Mouse (Mus musculus) liver, embryonic 16.5 days (tissue): Measurements from ENCODE around the gene Ythdf1. TPM values are rescaled to one million over a fixed set of nuclear protein-coding genes. Genes with fewer than 3 reads are reported as not detected.

Experiments
- ATAC-seq: fragments of 200-750 bp; cut with Nextera tagmentation; 2 replicates; pipeline ENCODE4 v1.8.0; 2017; ENCODE audit warnings: low read depth, mild to moderate bottlenecking, moderate number of reproducible peaks, moderate library complexity
- H3K27ac ChIP-seq: fragments of 300-500 bp; sonication (generic); 2 replicates; pipeline ENCODE4 v1.5.1; 2014; ENCODE audit warnings: mild to moderate bottlenecking, low read length
- H3K27me3 ChIP-seq: fragments of 300-500 bp; sonication (generic); 2 replicates; pipeline ENCODE4 v1.6.1; 2014; ENCODE audit warnings: low read depth, low read length, mixed read lengths; ENCODE audit not compliant: control insufficient read depth, insufficient read depth
- H3K36me3 ChIP-seq: fragments of 300-500 bp; sonication (generic); 2 replicates; pipeline ENCODE4 v1.6.1; 2014; ENCODE audit warnings: mild to moderate bottlenecking; ENCODE audit not compliant: control insufficient read depth, insufficient read depth
- H3K4me1 ChIP-seq: fragments of 300-500 bp; sonication (generic); 2 replicates; pipeline ENCODE4 v1.6.1; 2014; ENCODE audit warnings: low read depth, low read length, mixed read lengths; ENCODE audit not compliant: control insufficient read depth
- H3K4me2 ChIP-seq: fragments of 300-500 bp; sonication (generic); 2 replicates; pipeline ENCODE4 v1.6.1; 2014; ENCODE audit warnings: low read depth, low read length, mixed read lengths
- H3K4me3 ChIP-seq: fragments of 300-500 bp; sonication (generic); 2 replicates; pipeline ENCODE4 v1.5.1; 2014; ENCODE audit warnings: low read depth, mild to moderate bottlenecking, low read length
- H3K9ac ChIP-seq: fragments of 300-500 bp; sonication (generic); 2 replicates; pipeline ENCODE4 v1.6.1; 2014; ENCODE audit warnings: low read depth, low read length
- H3K9me3 ChIP-seq: fragments of 300-500 bp; sonication (generic); replicated peaks from 2 replicates; pipeline ENCODE4 v1.6.1; 2016; ENCODE audit warnings: low read length; ENCODE audit not compliant: control insufficient read depth
- WGBS: fragments of 180-500 bp; shearing (Covaris S2); extraction: QIAGEN DNeasy Blood & Tissue Kit; methylation state at CpG from one replicate; pipeline ENCODE4 v1.1.7; 2014; ENCODE audit not compliant: insufficient replicate concordance; 5-methylcytosine and 5-hydroxymethylcytosine counted together
- polyA plus RNA-seq: library from polyadenylated mRNA; unstranded; fragments of >200 nt; fragmentation: Nextera tagmentation; extraction: Ambion mirVana; gene quantifications from 2 replicates; pipeline ENCODE4 v1.2.1, GENCODE M21; 2015

Gene Ythdf1
- polyA plus RNA-seq, 1 experiment from 2014 or later = 4.6 TPM

GRCm38 (mm10) chr2:180891075-180891834 is 29.5 kb downstream of the Ythdf1 start:
- no peak for ATAC-seq
- Histone ChIP-seq H3K4me2 (no peak overlapping the region), H3K27me3 (peaks cover 85% of the 10 kb centered on the region), H3K36me3 (no peaks in the 10 kb centered on the region), H3K4me1 (peaks cover 9% of the 10 kb centered on the region), H3K4me3 (no peak overlapping the region), H3K9ac (no peak overlapping the region), H3K27ac (no peak overlapping the region), H3K9me3 (no peaks in the 10 kb centered on the region)
- 2% methylated on average over 37 of the region's 37 CpGs for WGBS

GRCm38 (mm10) chr2:180890422-180891074 is 30.2 kb downstream of the Ythdf1 start:
- peaks cover 77% of the 10 kb centered on the region for H3K27me3 ChIP-seq
- no peak for ATAC-seq
- no peak overlapping the region for H3K27ac ChIP-seq
- H3K4me1 ChIP-seq = peaks cover 9% of the 10 kb centered on the region
- H3K4me3 ChIP-seq = no peak overlapping the region
- H3K9me3 ChIP-seq = no peaks in the 10 kb centered on the region
- H3K36me3 ChIP-seq = no peaks in the 10 kb centered on the region
- H3K4me2 ChIP-seq = no peak overlapping the region
- 5% methylated on average over 29 of the region's 29 CpGs for WGBS
- H3K9ac ChIP-seq = no peak overlapping the region

- 13% methylated on average over 4 of the region's 4 CpGs for WGBS
Observed at GRCm38 (mm10) chr2:180889921-180890280, 30.8 kb downstream of the Ythdf1 start.

GRCm38 (mm10) chr2:180889271-180889920 is 31.4 kb downstream of the Ythdf1 start:
- Histone ChIP-seq H3K4me3 (no peak overlapping the region), H3K27ac (no peak overlapping the region), H3K27me3 (peaks cover 66% of the 10 kb centered on the region), H3K4me2 (no peak overlapping the region), H3K4me1 (peaks cover 9% of the 10 kb centered on the region), H3K9me3 (no peaks in the 10 kb centered on the region), H3K36me3 (no peaks in the 10 kb centered on the region), H3K9ac (no peak overlapping the region)
- 8% methylated on average over 19 of the region's 19 CpGs for WGBS
- no peak for ATAC-seq

More at GRCm38 (mm10) chr2:180889921-180890280, 30.8 kb downstream of the Ythdf1 start:
- no peak overlapping the region for H3K4me3 ChIP-seq
- H3K4me2 ChIP-seq = no peak overlapping the region
- H3K9me3 ChIP-seq = no peaks in the 10 kb centered on the region
- no peak for ATAC-seq
- peaks cover 71% of the 10 kb centered on the region for H3K27me3 ChIP-seq
- no peaks in the 10 kb centered on the region for H3K36me3 ChIP-seq
- H3K27ac ChIP-seq = no peak overlapping the region
- H3K9ac ChIP-seq = no peak overlapping the region
- peaks cover 9% of the 10 kb centered on the region for H3K4me1 ChIP-seq

- no peak overlapping the region for H3K9ac ChIP-seq
- no peak overlapping the region for H3K27ac ChIP-seq
- 42% methylated on average over 5 of the region's 5 CpGs for WGBS
- no peak overlapping the region for H3K4me3 ChIP-seq
- H3K27me3 ChIP-seq = peaks cover 25% of the 10 kb centered on the region
- H3K9me3 ChIP-seq = no peaks in the 10 kb centered on the region
- ATAC-seq = no peak
- H3K36me3 ChIP-seq = no peaks in the 10 kb centered on the region
- no peak overlapping the region for H3K4me2 ChIP-seq
- no peaks in the 10 kb centered on the region for H3K4me1 ChIP-seq
Observed at GRCm38 (mm10) chr2:180885270-180885669, 35.5 kb downstream of the Ythdf1 start.

- Histone ChIP-seq H3K9ac (no peak overlapping the region), H3K9me3 (no peaks in the 10 kb centered on the region), H3K4me2 (no peak overlapping the region), H3K4me1 (no peaks in the 10 kb centered on the region), H3K36me3 (no peaks in the 10 kb centered on the region), H3K27ac (no peak overlapping the region), H3K4me3 (no peak overlapping the region), H3K27me3 (no peaks in the 10 kb centered on the region)
- no peak for ATAC-seq
- 38% methylated on average over 9 of the region's 9 CpGs for WGBS
Observed at GRCm38 (mm10) chr2:180881281-180881680, 39.5 kb downstream of the Ythdf1 start.

- no peak overlapping the region for H3K4me3 ChIP-seq
- no peaks in the 10 kb centered on the region for H3K4me1 ChIP-seq
- no peaks in the 10 kb centered on the region for H3K9me3 ChIP-seq
- no peaks in the 10 kb centered on the region for H3K36me3 ChIP-seq
- 37% methylated on average over 7 of the region's 7 CpGs for WGBS
- no peak overlapping the region for H3K9ac ChIP-seq
- H3K27me3 ChIP-seq = no peaks in the 10 kb centered on the region
- no peak overlapping the region for H3K4me2 ChIP-seq
- H3K27ac ChIP-seq = no peak overlapping the region
- ATAC-seq = no peak
Observed at GRCm38 (mm10) chr2:180879365-180880067, 41.2 kb downstream of the Ythdf1 start.

GRCm38 (mm10) chr2:180870006-180870405 is 50.7 kb downstream of the Ythdf1 start:
- Histone ChIP-seq H3K36me3 (no peaks in the 10 kb centered on the region), H3K4me1 (no peaks in the 10 kb centered on the region), H3K9ac (no peak overlapping the region), H3K4me3 (no peak overlapping the region), H3K4me2 (no peak overlapping the region), H3K9me3 (no peaks in the 10 kb centered on the region), H3K27ac (no peak overlapping the region), H3K27me3 (no peaks in the 10 kb centered on the region)
- WGBS = 29% methylated on average over 3 of the region's 3 CpGs
- ATAC-seq = no peak
